Mouse (Mus musculus): Measurements from ENCODE around the gene Rdh12. TPM values are rescaled to one million over a fixed set of nuclear protein-coding genes. Genes with fewer than 3 reads are reported as not detected.
"Not testable (repeated sequence)": the region's sequence is repeated elsewhere in the genome, so short reads cannot be mapped to it uniquely, and the experiment has no call there.

Rdh12 gene
- polyA plus RNA-seq, 1 experiment: 2.6 TPM

DNA sequence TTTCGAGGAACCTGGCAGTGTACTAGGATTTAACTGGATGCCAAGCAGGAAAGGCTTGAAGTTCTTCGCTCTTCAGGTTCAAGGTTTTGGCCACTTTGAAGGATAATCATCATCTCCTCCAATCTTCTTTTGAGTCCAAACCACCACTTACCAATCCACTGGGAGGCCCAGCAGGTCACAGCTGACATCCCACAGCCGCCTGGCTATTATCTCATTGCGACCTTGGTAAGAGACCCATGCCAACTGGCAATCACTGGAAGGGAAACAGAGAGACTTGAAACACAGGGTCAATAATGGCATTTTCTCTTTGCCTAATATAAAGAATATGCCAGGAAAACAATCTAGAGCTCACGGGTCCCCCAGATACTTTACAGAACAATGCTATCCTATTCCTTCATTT is 32.7 kb upstream of the Rdh12 start:
- no peak for TF ChIP-seq CTCF (IDR thresholded peaks at IDR 0.05; ENCODE audit: borderline replicate concordance, insufficient read depth, low read depth, low read length)
- no peak for TF ChIP-seq POLR2A (IDR thresholded peaks at IDR 0.05; ENCODE audit: borderline replicate concordance, insufficient read depth, low read length)
- no peaks in the 10 kb centered on the region for H3K4me1 ChIP-seq (ENCODE audit: control insufficient read depth, insufficient read depth, low read length)
- no peaks in the 10 kb centered on the region for H3K27me3 ChIP-seq (ENCODE audit: control insufficient read depth, insufficient read depth, low read length)
- DNase-seq: no peak
- 90% methylated on average over 5 of the region's 5 CpGs for WGBS
- no peak overlapping the region for H3K4me3 ChIP-seq (replicated peaks; ENCODE audit: insufficient read depth, low read depth, low read length)
- no peak overlapping the region for H3K27ac ChIP-seq (ENCODE audit: insufficient read depth, low read length)

DNA sequence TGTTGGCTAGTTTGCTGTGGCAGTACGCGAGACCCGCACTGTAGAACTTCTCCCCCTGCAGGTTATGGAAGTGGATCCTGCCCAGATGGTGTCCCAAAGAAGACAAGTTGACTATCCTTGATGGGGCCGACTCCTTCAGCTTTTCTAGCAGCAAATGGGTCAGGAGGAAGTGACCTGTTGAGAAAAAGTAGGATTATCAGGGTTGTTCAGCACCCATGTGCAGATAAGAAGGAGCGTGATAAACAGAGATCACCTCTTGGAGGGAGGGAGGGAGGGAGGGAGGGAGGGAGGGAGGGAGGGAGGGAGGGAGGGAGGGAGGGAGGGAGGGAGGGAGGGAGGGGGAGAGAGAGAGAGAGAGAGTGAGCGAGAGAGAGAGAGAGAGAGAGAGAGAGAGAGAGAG is 23.6 kb upstream of the Rdh12 start:
- not testable (repeated sequence) for H3K27me3 ChIP-seq (ENCODE audit: control insufficient read depth, insufficient read depth, low read length); H3K4me1 ChIP-seq (ENCODE audit: control insufficient read depth, insufficient read depth, low read length); DNase-seq; H3K4me3 ChIP-seq (replicated peaks; ENCODE audit: insufficient read depth, low read depth, low read length); H3K27ac ChIP-seq (ENCODE audit: insufficient read depth, low read length)
- WGBS: 79% methylated on average over 5 of the region's 6 CpGs

DNA sequence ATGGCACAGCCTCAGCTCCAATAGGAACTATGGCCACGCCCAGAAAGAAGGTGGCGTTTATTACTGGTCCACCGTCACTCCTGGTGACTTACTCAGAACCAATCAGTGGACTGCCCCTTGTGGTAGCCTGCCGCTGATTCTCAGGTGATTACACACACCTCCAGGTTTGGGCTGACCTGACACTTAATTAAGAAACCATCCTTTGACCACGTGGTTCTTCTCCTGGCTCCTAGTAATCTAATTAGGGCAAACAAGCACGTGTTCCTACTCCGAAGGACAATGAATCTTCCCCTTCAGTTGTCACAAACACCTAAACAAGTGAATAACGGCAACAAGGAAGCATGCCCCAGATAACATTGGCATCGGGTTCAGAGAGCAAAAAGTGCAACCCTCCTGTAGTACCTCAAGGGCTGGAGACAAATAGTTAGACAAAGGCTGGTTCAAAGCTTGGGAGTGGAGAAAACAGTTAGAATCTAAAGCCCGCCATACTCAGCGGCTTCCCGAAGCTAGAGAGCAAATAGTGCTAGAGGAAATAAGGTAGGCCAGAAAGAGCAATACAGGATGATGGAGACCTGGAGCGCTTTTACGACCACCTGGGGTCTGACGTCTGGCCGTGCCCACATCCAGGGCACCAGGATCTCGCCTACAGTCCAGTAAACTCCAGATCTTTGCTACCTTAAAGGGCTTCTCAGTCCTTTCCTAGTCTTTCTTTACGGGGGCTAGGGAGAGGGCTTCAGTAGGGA is 17.6 kb upstream of the Rdh12 start:
- DNase-seq: peak; percentile 56 to 77
- Histone ChIP-seq H3K27ac (ENCODE audit: insufficient read depth, low read length) (no peak overlapping the region), H3K27me3 (ENCODE audit: control insufficient read depth, insufficient read depth, low read length) (no peaks in the 10 kb centered on the region), H3K4me1 (ENCODE audit: control insufficient read depth, insufficient read depth, low read length) (peaks cover 5% of the 10 kb centered on the region; the same call in 1 of the 2 replicates), H3K4me3 (replicated peaks; ENCODE audit: insufficient read depth, low read depth, low read length) (peak overlapping the region; percentile 79)
- TF ChIP-seq POLR2A (IDR thresholded peaks at IDR 0.05; ENCODE audit: borderline replicate concordance, insufficient read depth, low read length) (no peak), CTCF (IDR thresholded peaks at IDR 0.05; ENCODE audit: borderline replicate concordance, insufficient read depth, low read depth, low read length) (no peak)
- WGBS: under 1% methylated on average over 18 of the region's 18 CpGs

DNA sequence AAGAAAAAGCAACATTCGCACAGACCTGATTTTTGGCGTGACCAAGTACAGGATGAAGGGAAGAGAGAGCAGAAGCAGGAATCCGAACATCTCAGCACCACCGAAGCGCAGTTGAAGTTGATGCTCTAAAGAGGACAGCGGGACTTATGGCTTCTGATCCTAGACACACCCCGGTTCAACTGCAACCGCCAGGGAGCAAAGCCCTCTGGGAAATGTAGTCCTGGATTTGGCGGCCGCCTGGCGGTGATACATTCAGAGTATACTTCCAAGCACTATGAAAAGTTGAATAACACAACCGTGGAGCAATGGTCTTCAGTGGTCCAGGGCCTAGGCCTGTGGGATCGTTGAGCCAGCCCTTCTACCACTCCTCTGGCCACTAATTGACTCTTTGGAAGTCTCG is 17.0 kb upstream of the Rdh12 start:
- TF ChIP-seq POLR2A (IDR thresholded peaks at IDR 0.05; ENCODE audit: borderline replicate concordance, insufficient read depth, low read length) (peak; percentile 20; the same call in 1 of the 2 replicates), CTCF (IDR thresholded peaks at IDR 0.05; ENCODE audit: borderline replicate concordance, insufficient read depth, low read depth, low read length) (peak; percentile 48; the same call in 1 of the 2 replicates)
- H3K4me1 ChIP-seq (ENCODE audit: control insufficient read depth, insufficient read depth, low read length): peaks cover 5% of the 10 kb centered on the region; the same call in 1 of the 2 replicates
- H3K4me3 ChIP-seq (replicated peaks; ENCODE audit: insufficient read depth, low read depth, low read length): peak overlapping the region; percentile 79
- H3K27ac ChIP-seq (ENCODE audit: insufficient read depth, low read length): no peak overlapping the region
- H3K27me3 ChIP-seq (ENCODE audit: control insufficient read depth, insufficient read depth, low read length): no peaks in the 10 kb centered on the region
- DNase-seq: peak; percentile 73 to 74
- WGBS: 6% methylated on average over 14 of the region's 14 CpGs

DNA sequence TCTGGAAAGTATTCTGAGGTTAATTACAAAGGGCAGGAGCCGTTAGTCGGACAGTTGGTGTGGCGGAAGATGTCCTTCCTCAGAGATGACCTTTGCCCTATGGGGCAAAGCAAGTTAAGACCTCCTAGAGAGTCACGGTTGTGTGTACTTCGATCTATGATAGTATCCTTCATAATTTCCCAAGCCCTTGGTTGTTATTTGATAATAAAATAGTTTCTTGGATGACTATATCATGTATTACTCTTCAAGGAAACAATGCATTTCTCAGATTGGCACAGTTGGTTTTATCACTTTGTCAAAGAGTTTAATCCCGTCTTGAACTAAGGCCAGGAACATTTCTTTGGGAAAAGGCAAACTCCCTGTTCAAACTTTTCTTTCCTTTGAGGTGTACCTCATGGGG is 16.5 kb upstream of the Rdh12 start, which contains the start of gene Rdh11:
Gene Rdh11 (minus strand): TSS at position 101 of the 400 bp plus-strand sequence.
- H3K27ac ChIP-seq (ENCODE audit: insufficient read depth, low read length): no peak within 1 kb of the TSS
- no peak for TF ChIP-seq POLR2A (IDR thresholded peaks at IDR 0.05; ENCODE audit: borderline replicate concordance, insufficient read depth, low read length)
- no peak for TF ChIP-seq CTCF (IDR thresholded peaks at IDR 0.05; ENCODE audit: borderline replicate concordance, insufficient read depth, low read depth, low read length)

DNA sequence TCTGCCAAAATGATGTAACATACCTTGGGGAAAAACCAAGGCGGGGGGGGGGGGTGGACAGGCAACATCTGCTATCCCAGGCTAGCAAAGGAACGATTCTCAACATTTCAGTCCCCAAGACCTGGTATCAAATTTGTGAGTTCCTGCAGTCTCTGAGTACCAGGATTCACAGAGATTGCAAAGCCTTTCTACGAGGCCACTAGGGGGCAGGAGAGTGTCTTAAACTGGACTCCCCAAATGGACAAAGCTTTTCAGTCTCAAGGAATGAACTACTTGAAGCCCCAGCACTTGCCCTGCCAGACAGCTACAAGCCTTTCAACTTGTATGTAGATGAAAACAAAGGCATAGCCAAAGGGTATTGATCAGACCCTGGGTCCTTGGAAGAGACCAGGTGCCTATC is 15.3 kb upstream of the Rdh12 start:
- 2% methylated on average over 3 of the region's 3 CpGs for WGBS
- H3K4me3 ChIP-seq (replicated peaks; ENCODE audit: insufficient read depth, low read depth, low read length): no peak overlapping the region
- DNase-seq: peak; percentile 56 to 59
- H3K27ac ChIP-seq (ENCODE audit: insufficient read depth, low read length): no peak overlapping the region
- TF ChIP-seq CTCF (IDR thresholded peaks at IDR 0.05; ENCODE audit: borderline replicate concordance, insufficient read depth, low read depth, low read length): peak; percentile 68; the same call in 1 of the 2 replicates
- TF ChIP-seq POLR2A (IDR thresholded peaks at IDR 0.05; ENCODE audit: borderline replicate concordance, insufficient read depth, low read length): no peak
- peaks cover 5% of the 10 kb centered on the region; the same call in 1 of the 2 replicates for H3K4me1 ChIP-seq (ENCODE audit: control insufficient read depth, insufficient read depth, low read length)
- no peaks in the 10 kb centered on the region for H3K27me3 ChIP-seq (ENCODE audit: control insufficient read depth, insufficient read depth, low read length)

More for the DNA sequence above, 16.5 kb upstream of the Rdh12 start, which contains the start of gene Rdh11:
- Histone ChIP-seq H3K27me3 (ENCODE audit: control insufficient read depth, insufficient read depth, low read length) (no peaks in the 10 kb centered on the region), H3K4me3 (replicated peaks; ENCODE audit: insufficient read depth, low read depth, low read length) (peak within 1 kb of the TSS; percentile 79), H3K4me1 (ENCODE audit: control insufficient read depth, insufficient read depth, low read length) (peaks cover 5% of the 10 kb centered on the region; the same call in 1 of the 2 replicates)
- no peak for DNase-seq
- WGBS: 61% methylated on average over 6 of the region's 6 CpGs

DNA sequence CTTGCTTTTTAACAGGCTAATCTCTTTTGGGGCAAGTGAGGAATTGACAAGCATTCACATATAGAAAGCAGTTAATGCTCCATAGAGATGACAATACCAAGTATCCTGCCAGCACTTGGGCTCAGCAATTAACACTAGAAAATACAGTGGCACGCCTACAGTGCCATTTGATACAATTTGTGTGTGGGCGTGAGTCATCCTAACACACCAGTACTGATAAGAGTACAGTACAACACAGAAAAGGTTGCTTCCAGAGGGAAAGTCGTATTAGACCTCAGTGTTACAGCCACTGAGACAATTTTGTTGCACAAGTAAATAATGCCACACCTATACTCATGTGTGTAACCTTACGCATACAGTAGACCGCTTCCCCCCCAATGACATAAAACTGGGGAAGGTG is 11.6 kb upstream of the Rdh12 start:
- Histone ChIP-seq H3K27ac (ENCODE audit: insufficient read depth, low read length) (no peak overlapping the region), H3K4me1 (ENCODE audit: control insufficient read depth, insufficient read depth, low read length) (no peaks in the 10 kb centered on the region), H3K27me3 (ENCODE audit: control insufficient read depth, insufficient read depth, low read length) (no peaks in the 10 kb centered on the region), H3K4me3 (replicated peaks; ENCODE audit: insufficient read depth, low read depth, low read length) (no peak overlapping the region)
- TF ChIP-seq CTCF (IDR thresholded peaks at IDR 0.05; ENCODE audit: borderline replicate concordance, insufficient read depth, low read depth, low read length): no peak
- no peak for TF ChIP-seq POLR2A (IDR thresholded peaks at IDR 0.05; ENCODE audit: borderline replicate concordance, insufficient read depth, low read length)
- 85% methylated on average over 5 of the region's 5 CpGs for WGBS
- DNase-seq: no peak

DNA sequence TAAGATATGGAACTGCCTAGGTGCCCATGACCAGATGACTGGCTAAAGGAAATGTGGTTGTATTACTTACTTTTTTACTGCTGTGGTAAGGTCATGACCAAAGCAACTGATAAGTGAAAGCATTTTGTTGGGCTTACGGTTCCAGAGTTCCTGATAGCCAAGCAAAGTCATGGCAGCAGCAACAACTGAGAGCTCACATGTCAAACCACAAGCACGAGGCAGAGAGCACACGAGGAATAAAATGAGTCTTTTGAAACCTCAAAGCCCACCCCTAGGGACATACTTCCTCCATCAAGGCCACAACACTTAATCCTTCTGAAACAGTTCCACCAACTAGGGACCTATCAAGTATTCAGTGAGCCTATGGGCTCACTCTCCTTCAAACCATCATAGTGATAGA is 6.8 kb upstream of the Rdh12 start:
- no peak overlapping the region for H3K4me3 ChIP-seq (replicated peaks; ENCODE audit: insufficient read depth, low read depth, low read length)
- no peaks in the 10 kb centered on the region for H3K4me1 ChIP-seq (ENCODE audit: control insufficient read depth, insufficient read depth, low read length)
- TF ChIP-seq CTCF (IDR thresholded peaks at IDR 0.05; ENCODE audit: borderline replicate concordance, insufficient read depth, low read depth, low read length) (no peak), POLR2A (IDR thresholded peaks at IDR 0.05; ENCODE audit: borderline replicate concordance, insufficient read depth, low read length) (no peak)
- 78% methylated on average over 3 of the region's 3 CpGs for WGBS
- H3K27me3 ChIP-seq (ENCODE audit: control insufficient read depth, insufficient read depth, low read length): no peaks in the 10 kb centered on the region
- no peak overlapping the region for H3K27ac ChIP-seq (ENCODE audit: insufficient read depth, low read length)
- no peak for DNase-seq

Measured in cerebellum, adult 2 months (tissue).